Mouse (Mus musculus): ENCODE measurements at regions not wholly inside any gene's neighbourhood (a gene's known extent, or its start where the extent isn't known, plus 50 kb on each side); places are given as distances from the start of the nearest gene placed in this dataset.

- DNase-seq (ENCODE audit: low spot score in 2 of 2), result no peak
Observed at GRCm38 (mm10) chr14:25173281-25173680, 285.7 kb upstream of the Zmiz1 start.

GRCm38 (mm10) chr14:25173873-25174272, 285.1 kb upstream of the Zmiz1 start:
- no peak for DNase-seq (ENCODE audit: low spot score in 2 of 2)

GRCm38 (mm10) chr14:25174402-25174801, 284.6 kb upstream of the Zmiz1 start:
- DNase-seq (ENCODE audit: low spot score in 2 of 2), result no peak

GRCm38 (mm10) chr14:25176206-25176605, 282.8 kb upstream of the Zmiz1 start:
- no peak for DNase-seq (ENCODE audit: low spot score in 2 of 2)

- no peak for DNase-seq (ENCODE audit: low spot score in 2 of 2)
Observed at GRCm38 (mm10) chr14:25180126-25180525, 278.9 kb upstream of the Zmiz1 start.

GRCm38 (mm10) chr14:25181406-25181805, 277.6 kb upstream of the Zmiz1 start:
- DNase-seq (ENCODE audit: low spot score in 2 of 2), result no peak

- no peak for DNase-seq (ENCODE audit: low spot score in 2 of 2)
Observed at GRCm38 (mm10) chr14:25184042-25184441, 274.9 kb upstream of the Zmiz1 start.

- DNase-seq (ENCODE audit: low spot score in 2 of 2), result no peak
Observed at GRCm38 (mm10) chr14:25184875-25185274, 274.1 kb upstream of the Zmiz1 start.

GRCm38 (mm10) chr14:25185556-25185958, 273.4 kb upstream of the Zmiz1 start:
- no peak for DNase-seq (ENCODE audit: low spot score in 2 of 2)

GRCm38 (mm10) chr14:25185959-25186771, 272.8 kb upstream of the Zmiz1 start:
- DNase-seq (ENCODE audit: low spot score in 2 of 2), result no peak

GRCm38 (mm10) chr14:25187715-25188114, 271.3 kb upstream of the Zmiz1 start:
- DNase-seq (ENCODE audit: low spot score in 2 of 2), result no peak

- DNase-seq (ENCODE audit: low spot score in 2 of 2), result no peak
Observed at GRCm38 (mm10) chr14:25189256-25189655, 269.7 kb upstream of the Zmiz1 start.

- no peak for DNase-seq (ENCODE audit: low spot score in 2 of 2)
Observed at GRCm38 (mm10) chr14:25190680-25191270, 268.2 kb upstream of the Zmiz1 start.

GRCm38 (mm10) chr14:25196820-25197219, 262.2 kb upstream of the Zmiz1 start:
- DNase-seq (ENCODE audit: low spot score in 2 of 2), result no peak

GRCm38 (mm10) chr14:25199900-25200299, 259.1 kb upstream of the Zmiz1 start:
- no peak for DNase-seq (ENCODE audit: low spot score in 2 of 2)

GRCm38 (mm10) chr14:25200656-25201179, 258.3 kb upstream of the Zmiz1 start:
- DNase-seq (ENCODE audit: low spot score in 2 of 2), result no peak

GRCm38 (mm10) chr14:25202312-25202711, 256.7 kb upstream of the Zmiz1 start:
- no peak for DNase-seq (ENCODE audit: low spot score in 2 of 2)

GRCm38 (mm10) chr14:25204091-25204490, 254.9 kb upstream of the Zmiz1 start:
- DNase-seq (ENCODE audit: low spot score in 2 of 2), result no peak

- DNase-seq (ENCODE audit: low spot score in 2 of 2), result no peak
Observed at GRCm38 (mm10) chr14:25206855-25207254, 252.1 kb upstream of the Zmiz1 start.

- DNase-seq (ENCODE audit: low spot score in 2 of 2), result no peak
Observed at GRCm38 (mm10) chr14:25207422-25207821, 251.6 kb upstream of the Zmiz1 start.

GRCm38 (mm10) chr14:25208221-25209056, 250.5 kb upstream of the Zmiz1 start:
- no peak for DNase-seq (ENCODE audit: low spot score in 2 of 2)

- DNase-seq (ENCODE audit: low spot score in 2 of 2), result no peak
Observed at GRCm38 (mm10) chr14:25213056-25213455, 245.9 kb upstream of the Zmiz1 start.

Data from spleen, postnatal 10 days (tissue).